In genomic region chr19:60478859-60479258, GRCm38 (mm10) we compare ENCODE assay signal across 22 mouse cellular contexts. TPM values are rescaled to one million over a fixed set of nuclear protein-coding genes. Genes with fewer than 3 reads are reported as not detected.
DNase-seq lines count a peak whose midpoint lies in the region; ATAC-seq and TF ChIP-seq lines count a peak whose summit lies in the region.
"Had no signal": no experiment of that assay in that cellular context is flagged by ENCODE, and none has a peak within 500 bp of the region (broad histone marks: within the 10 kb centered on the region; RNA-seq: fewer than 3 reads in every experiment).

No protein-coding gene starts in this region.

- WGBS in heart, embryonic 11.5 days (ENCODE audit: insufficient replicate concordance): 36% methylated on average over 1 of the region's 1 CpGs

- ATAC-seq in heart, embryonic 11.5 days (replicated peaks; ENCODE audit: insufficient number of reproducible peaks, low FRiP score, low TSS enrichment): no peak
- ATAC-seq: activated CD4-positive, CD25-positive, alpha-beta regulatory T cell, adult 4 months; CD4-positive, CD25-positive, alpha-beta regulatory T cell, adult 4 months; Patski had no signal

- DNase-seq in heart, adult 11 months: peak; percentile 13
- DNase-seq in left cerebral cortex, postnatal 36 days (ENCODE audit: low spot score in 2 of 2): no peak
- DNase-seq: adrenal gland, adult 2 months; adrenal gland, adult 8-10 months; adrenal gland, postnatal 10 days; adrenal gland, postnatal 14 days; adrenal gland, postnatal 25 days; adrenal gland, postnatal 36 days; B cell, adult 2 months; cerebellum, adult 11 months; cerebellum, adult 11-12 months; cerebellum, adult 18-20 months; cerebellum, adult 2 months had no signal

- H3K36me3 ChIP-seq in heart, embryonic 11.5 days (ENCODE audit: control insufficient read depth, insufficient read depth, low read length): no peaks in the 10 kb centered on the region
- no peaks in the 10 kb centered on the region for H3K36me3 ChIP-seq in C2C12 (ENCODE audit: control insufficient read depth, insufficient read depth)
- H3K36me3 ChIP-seq: G1E had no signal

- no peaks in the 10 kb centered on the region for H3K4me1 ChIP-seq in heart, embryonic 11.5 days (ENCODE audit: control insufficient read depth, insufficient read depth, low read length)

- no peak for TF ChIP-seq CTCF in C2C12 (IDR thresholded peaks at IDR 0.05; ENCODE audit: control insufficient read depth, insufficient read depth, insufficient read length)

- no peak overlapping the region for H3K4me3 ChIP-seq in heart, embryonic 11.5 days (ENCODE audit: low read depth, low read length)
- no peak overlapping the region for H3K4me3 ChIP-seq in C2C12 (ENCODE audit: insufficient read depth, poor library complexity, severe bottlenecking)

- no peaks in the 10 kb centered on the region for H3K79me2 ChIP-seq in C2C12 (ENCODE audit: control insufficient read depth, insufficient read depth)

- no peaks in the 10 kb centered on the region for H3K27me3 ChIP-seq in heart, embryonic 11.5 days (ENCODE audit: control insufficient read depth, insufficient read depth, low read length)
- H3K27me3 ChIP-seq in C2C12 (ENCODE audit: control insufficient read depth, insufficient read depth, insufficient read length): no peaks in the 10 kb centered on the region
- H3K27me3 ChIP-seq: CH12.LX had no signal

- no peak overlapping the region for H3ac ChIP-seq in C2C12 (ENCODE audit: control insufficient read depth, insufficient read length, low read depth)

- no peak overlapping the region for H3K27ac ChIP-seq in heart, embryonic 11.5 days (ENCODE audit: low read depth, low read length)

- intact Hi-C loops in left cerebral cortex, postnatal 36 days (cut with DNase I): no loop called here

- H3K9ac ChIP-seq in heart, embryonic 11.5 days (ENCODE audit: low read depth, low read length): no peak overlapping the region

- H3K4me2 ChIP-seq in heart, embryonic 11.5 days: no peak overlapping the region

- no peaks in the 10 kb centered on the region for H3K9me3 ChIP-seq in heart, embryonic 11.5 days (replicated peaks; ENCODE audit: control insufficient read depth, low read length)
- H3K9me3 ChIP-seq: G1E had no signal

- H3K79me3 ChIP-seq in C2C12 (ENCODE audit: low read depth): no peaks in the 10 kb centered on the region

TF ChIP-seq in C2C12, 6 proteins besides CTCF, POLR2A, EP300 and RAD21:
- TF ChIP-seq USF1 (IDR thresholded peaks at IDR 0.05; ENCODE audit: low read depth): no peak
- peak; percentile 90 for TF ChIP-seq MYOD1 (IDR thresholded peaks at IDR 0.05; ENCODE audit: control insufficient read depth, insufficient read length, low read depth)
- TF ChIP-seq CEBPB (IDR thresholded peaks at IDR 0.05; ENCODE audit: low read depth): peak; percentile 28

RNA-seq across cellular contexts. Expression of gene Prlhr, which starts 10.8 kb away (rescaled TPM):
- not detected in 2 replicates for polyA plus RNA-seq in heart, embryonic 11.5 days (2014; fragmentation: Nextera tagmentation; extraction: Ambion mirVana)
- polyA plus RNA-seq in C2C12 (2012; fragmentation: generic; extraction: Trizol): not detected
- total RNA-seq in left cerebral cortex, postnatal 36 days (2021): not detected
- total RNA-seq: CH12.LX, ES-E14, MEL had no signal
- polyA plus RNA-seq: activated CD4-positive, CD25-positive, alpha-beta regulatory T cell, adult 4 months; CD4-positive, CD25-positive, alpha-beta regulatory T cell, adult 4 months; G1E; Patski had no signal
